Mouse (Mus musculus) embryonic facial prominence, embryonic 12.5 days (tissue): ENCODE measurements around the gene Slc5a12. TPM values are rescaled to one million over a fixed set of nuclear protein-coding genes. Genes with fewer than 3 reads are reported as not detected.

Experiments used
- ATAC-seq: fragments of 200-750 bp; cut with Nextera tagmentation; 2 replicates; pipeline ENCODE4 v1.8.0; 2017; ENCODE audit not compliant: insufficient number of reproducible peaks, insufficient read depth, low FRiP score, low TSS enrichment
- H3K27ac ChIP-seq: fragments of 300-500 bp; sonication (generic); 2 replicates; pipeline ENCODE4 v1.5.1; 2016; ENCODE audit warnings: mild to moderate bottlenecking
- H3K27me3 ChIP-seq: fragments of 300-500 bp; sonication (generic); 2 replicates; pipeline ENCODE4 v1.6.1; 2016; ENCODE audit warnings: mild to moderate bottlenecking, moderate library complexity
- H3K36me3 ChIP-seq: fragments of 300-500 bp; sonication (generic); 2 replicates; pipeline ENCODE4 v1.6.1; 2016; ENCODE audit warnings: mild to moderate bottlenecking
- H3K4me1 ChIP-seq: fragments of 300-500 bp; sonication (generic); 2 replicates; pipeline ENCODE4 v1.6.1; 2016
- H3K4me2 ChIP-seq: fragments of 300-500 bp; sonication (generic); replicated peaks from 2 replicates; pipeline ENCODE4 v1.6.1; 2016; ENCODE audit warnings: mild to moderate bottlenecking, moderate library complexity
- H3K4me3 ChIP-seq: fragments of 300-500 bp; sonication (generic); 2 replicates; pipeline ENCODE4 v1.5.1; 2016; ENCODE audit warnings: mild to moderate bottlenecking
- H3K9ac ChIP-seq: fragments of 300-500 bp; sonication (generic); 2 replicates; pipeline ENCODE4 v1.6.1; 2016; ENCODE audit warnings: mild to moderate bottlenecking, moderate library complexity
- H3K9me3 ChIP-seq: fragments of 300-500 bp; sonication (generic); 2 replicates; pipeline ENCODE4 v1.6.1; 2016; ENCODE audit warnings: mild to moderate bottlenecking, moderate library complexity
- WGBS: fragments of 180-500 bp; shearing (Covaris S2); methylation state at CpG from one replicate; pipeline ENCODE4 v1.1.7; 2016; 5-methylcytosine and 5-hydroxymethylcytosine counted together
- polyA plus RNA-seq: library from polyadenylated mRNA; unstranded; fragments of >200 nt; fragmentation: Nextera tagmentation; extraction: Ambion mirVana; gene quantifications from 2 replicates; pipeline ENCODE4 v1.2.1, GENCODE M21; 2016

Gene Slc5a12
- not detected in 2 replicates for polyA plus RNA-seq

DNA sequence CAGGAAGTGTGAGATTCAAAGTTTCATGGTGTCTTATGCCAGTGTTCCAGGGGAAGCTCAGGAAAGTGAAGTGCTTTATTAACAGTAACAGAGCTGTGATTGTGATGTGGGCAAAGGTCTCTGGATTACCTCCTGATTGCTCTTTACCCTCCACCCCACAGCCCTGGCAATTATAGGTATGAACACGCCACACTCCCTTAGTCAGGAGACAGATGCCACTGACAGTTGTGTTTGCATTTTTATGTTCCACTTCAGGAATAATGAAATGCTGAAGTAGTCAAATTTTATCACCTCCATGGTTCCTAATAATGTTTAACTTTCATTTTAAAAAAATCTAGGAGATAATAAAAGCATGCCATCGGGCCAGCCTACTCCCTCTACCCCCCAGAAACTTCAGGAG lies at the start of gene Slc5a12:
Gene Slc5a12, plus strand, starts transcription at position 367 of the 400 bp plus-strand sequence.
- ATAC-seq: no peak
- WGBS: 67% methylated on average over 2 of the region's 2 CpGs
- H3K4me2 ChIP-seq: no peak within 1 kb of the TSS
- H3K4me1 ChIP-seq: no peaks in the 10 kb centered on the region
- no peaks in the 10 kb centered on the region for H3K36me3 ChIP-seq
- H3K27me3 ChIP-seq: no peaks in the 10 kb centered on the region
- H3K9ac ChIP-seq: no peak within 1 kb of the TSS
- no peaks in the 10 kb centered on the region for H3K9me3 ChIP-seq
- H3K27ac ChIP-seq: no peak within 1 kb of the TSS
- H3K4me3 ChIP-seq: no peak within 1 kb of the TSS

- WGBS: 74% methylated on average over 1 of the region's 1 CpGs
- Histone ChIP-seq H3K4me3 (no peak overlapping the region), H3K27ac (no peak overlapping the region), H3K9me3 (no peaks in the 10 kb centered on the region), H3K4me1 (no peaks in the 10 kb centered on the region), H3K36me3 (no peaks in the 10 kb centered on the region), H3K27me3 (no peaks in the 10 kb centered on the region), H3K4me2 (no peak overlapping the region), H3K9ac (no peak overlapping the region)
- ATAC-seq: no peak
Observed at GRCm38 (mm10) chr2:110556098-110556497, 41.0 kb upstream of the Slc5a12 start.

DNA sequence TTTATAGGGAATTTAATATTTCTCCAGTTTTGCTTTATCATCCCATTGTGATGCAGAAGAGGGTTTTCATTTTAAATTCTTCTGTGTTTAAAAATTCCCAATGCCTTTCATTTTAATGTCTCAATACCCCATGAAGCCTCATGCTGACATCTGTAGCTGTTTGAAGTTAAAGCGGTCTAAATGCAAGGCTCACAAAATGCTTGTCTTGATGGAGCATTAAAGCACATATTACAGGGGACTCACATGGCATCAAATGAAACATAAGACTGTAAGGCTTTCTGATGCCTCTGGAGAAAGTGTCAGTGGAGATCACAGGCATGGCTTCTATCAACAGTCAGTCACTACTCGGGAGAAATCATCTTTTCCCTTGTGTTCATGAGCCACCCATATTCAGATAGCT lies 34.5 kb upstream of the Slc5a12 start:
- Histone ChIP-seq H3K36me3 (no peaks in the 10 kb centered on the region), H3K27ac (no peak overlapping the region), H3K4me1 (peaks cover 3% of the 10 kb centered on the region; the same call in 1 of the 2 replicates), H3K4me2 (no peak overlapping the region), H3K9ac (no peak overlapping the region), H3K27me3 (no peaks in the 10 kb centered on the region), H3K9me3 (no peaks in the 10 kb centered on the region), H3K4me3 (no peak overlapping the region)
- 54% methylated on average over 2 of the region's 2 CpGs for WGBS
- ATAC-seq: no peak

GRCm38 (mm10) chr2:110564673-110565627 lies 32.1 kb upstream of the Slc5a12 start:
- no peaks in the 10 kb centered on the region for H3K36me3 ChIP-seq
- peaks cover 3% of the 10 kb centered on the region; the same call in 1 of the 2 replicates for H3K4me1 ChIP-seq
- H3K4me2 ChIP-seq: no peak overlapping the region
- no peaks in the 10 kb centered on the region for H3K27me3 ChIP-seq
- no peak overlapping the region for H3K9ac ChIP-seq
- 34% methylated on average over 5 of the region's 5 CpGs for WGBS
- H3K27ac ChIP-seq: no peak overlapping the region
- no peak overlapping the region for H3K4me3 ChIP-seq
- H3K9me3 ChIP-seq: no peaks in the 10 kb centered on the region
- peak; percentile 86 for ATAC-seq

- Histone ChIP-seq H3K9ac (no peak overlapping the region), H3K27me3 (no peaks in the 10 kb centered on the region), H3K4me1 (no peaks in the 10 kb centered on the region), H3K9me3 (no peaks in the 10 kb centered on the region), H3K27ac (no peak overlapping the region), H3K4me2 (no peak overlapping the region), H3K4me3 (no peak overlapping the region), H3K36me3 (no peaks in the 10 kb centered on the region)
- WGBS: 82% methylated on average over 6 of the region's 6 CpGs
- no peak for ATAC-seq
Observed at GRCm38 (mm10) chr2:110586692-110587091, 10.4 kb upstream of the Slc5a12 start.

DNA sequence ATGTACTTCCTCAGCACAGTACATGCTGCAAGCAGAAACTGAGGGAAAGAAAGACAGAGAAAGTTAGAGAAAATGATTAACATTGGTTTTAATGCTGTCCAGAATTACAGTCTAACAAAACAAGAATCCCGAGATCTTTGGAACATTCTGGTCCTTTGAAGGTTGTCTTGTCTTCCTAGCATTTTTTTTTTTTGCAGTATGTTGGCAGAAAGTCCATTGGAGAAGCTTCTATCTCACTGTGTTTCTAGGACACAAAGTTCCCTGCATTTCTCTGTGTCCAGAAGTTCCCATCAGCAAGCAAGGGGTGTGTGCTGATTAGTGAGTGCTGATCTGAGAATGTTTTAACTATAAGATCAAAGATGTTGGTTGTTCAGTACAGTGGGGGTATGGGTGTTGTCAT lies 7.1 kb upstream of the Slc5a12 start:
- 71% methylated on average over 1 of the region's 1 CpGs for WGBS
- H3K27ac ChIP-seq: no peak overlapping the region
- no peaks in the 10 kb centered on the region for H3K4me1 ChIP-seq
- H3K9ac ChIP-seq: no peak overlapping the region
- no peaks in the 10 kb centered on the region for H3K36me3 ChIP-seq
- no peak overlapping the region for H3K4me2 ChIP-seq
- H3K9me3 ChIP-seq: no peaks in the 10 kb centered on the region
- H3K4me3 ChIP-seq: no peak overlapping the region
- H3K27me3 ChIP-seq: no peaks in the 10 kb centered on the region
- no peak for ATAC-seq

- WGBS: 59% methylated on average over 3 of the region's 3 CpGs
- H3K4me2 ChIP-seq: no peak overlapping the region
- H3K4me1 ChIP-seq: no peaks in the 10 kb centered on the region
- no peaks in the 10 kb centered on the region for H3K27me3 ChIP-seq
- no peaks in the 10 kb centered on the region for H3K36me3 ChIP-seq
- H3K27ac ChIP-seq: no peak overlapping the region
- H3K4me3 ChIP-seq: no peak overlapping the region
- no peaks in the 10 kb centered on the region for H3K9me3 ChIP-seq
- H3K9ac ChIP-seq: no peak overlapping the region
- no peak for ATAC-seq
Observed at GRCm38 (mm10) chr2:110592276-110592675, 4.8 kb upstream of the Slc5a12 start.

- Histone ChIP-seq H3K36me3 (no peaks in the 10 kb centered on the region), H3K27me3 (no peaks in the 10 kb centered on the region), H3K27ac (no peak overlapping the region), H3K9me3 (no peaks in the 10 kb centered on the region), H3K4me2 (no peak overlapping the region), H3K9ac (no peak overlapping the region), H3K4me1 (no peaks in the 10 kb centered on the region), H3K4me3 (no peak overlapping the region)
- ATAC-seq: no peak
- 57% methylated on average over 1 of the region's 1 CpGs for WGBS
Observed at GRCm38 (mm10) chr2:110644358-110644757, 47.3 kb downstream of the Slc5a12 start.

DNA sequence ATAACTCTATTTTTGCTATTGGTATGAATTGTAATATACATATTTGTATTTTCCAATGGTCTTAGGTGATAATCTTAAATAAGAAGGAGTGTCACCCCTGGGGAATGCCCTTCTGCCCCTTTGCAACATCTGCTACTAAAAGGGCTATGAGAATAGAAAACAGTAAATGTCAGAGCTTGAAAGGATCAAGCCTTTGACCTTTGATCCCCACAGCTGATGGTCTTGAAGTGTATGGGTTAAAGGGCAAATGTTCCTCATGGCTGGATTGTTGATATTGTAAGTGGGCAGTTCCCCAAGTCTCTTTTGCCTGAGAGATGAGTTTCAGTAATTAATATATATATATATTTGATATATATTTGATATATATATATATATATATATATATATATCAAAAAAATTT lies 47.7 kb downstream of the Slc5a12 start:
- no peaks in the 10 kb centered on the region for H3K4me1 ChIP-seq
- no peak for ATAC-seq
- H3K27me3 ChIP-seq: no peaks in the 10 kb centered on the region
- H3K4me2 ChIP-seq: no peak overlapping the region
- H3K4me3 ChIP-seq: no peak overlapping the region
- no peaks in the 10 kb centered on the region for H3K9me3 ChIP-seq
- H3K9ac ChIP-seq: no peak overlapping the region
- no peak overlapping the region for H3K27ac ChIP-seq
- no peaks in the 10 kb centered on the region for H3K36me3 ChIP-seq

GRCm38 (mm10) chr2:110663329-110663728 lies 66.2 kb downstream of the Slc5a12 start:
- Histone ChIP-seq H3K36me3 (no peaks in the 10 kb centered on the region), H3K4me2 (no peak overlapping the region), H3K9me3 (no peaks in the 10 kb centered on the region), H3K4me3 (no peak overlapping the region), H3K9ac (no peak overlapping the region), H3K4me1 (no peaks in the 10 kb centered on the region), H3K27ac (no peak overlapping the region), H3K27me3 (no peaks in the 10 kb centered on the region)
- no peak for ATAC-seq
- WGBS: 41% methylated on average over 4 of the region's 4 CpGs

GRCm38 (mm10) chr2:110671071-110671624 lies 74.0 kb downstream of the Slc5a12 start:
- H3K4me2 ChIP-seq: no peak overlapping the region
- ATAC-seq: no peak
- no peaks in the 10 kb centered on the region for H3K9me3 ChIP-seq

More at GRCm38 (mm10) chr2:110671071-110671624, 74.0 kb downstream of the Slc5a12 start:
- H3K4me3 ChIP-seq: no peak overlapping the region
- H3K36me3 ChIP-seq: no peaks in the 10 kb centered on the region
- H3K27ac ChIP-seq: no peak overlapping the region
- 34% methylated on average over 2 of the region's 2 CpGs for WGBS
- no peaks in the 10 kb centered on the region for H3K27me3 ChIP-seq
- H3K4me1 ChIP-seq: 0 out of 2 replicates have a peak, but pooled peaks cover 3% of the 10 kb centered on the region
- no peak overlapping the region for H3K9ac ChIP-seq
